Mouse (Mus musculus) liver, embryonic 15.5 days (tissue): Measurements from ENCODE around the gene Nck2. TPM values are rescaled to one million over a fixed set of nuclear protein-coding genes. Genes with fewer than 3 reads are reported as not detected.

ENCODE experiments used
- ATAC-seq: fragments of 200-750 bp; cut with Nextera tagmentation; 2 replicates; pipeline ENCODE4 v1.8.0; 2017; ENCODE audit warnings: moderate number of reproducible peaks, mild to moderate bottlenecking, moderate library complexity; ENCODE audit not compliant: insufficient read depth
- H3K27ac ChIP-seq: fragments of 300-500 bp; sonication (generic); replicated peaks from 2 replicates; pipeline ENCODE4 v1.5.1; 2015; ENCODE audit warnings: mild to moderate bottlenecking, inconsistent platforms
- H3K27me3 ChIP-seq: fragments of 300-500 bp; sonication (generic); 2 replicates; pipeline ENCODE4 v1.6.1; 2015; ENCODE audit warnings: mild to moderate bottlenecking, inconsistent platforms
- H3K36me3 ChIP-seq: fragments of 300-500 bp; sonication (generic); replicated peaks from 2 replicates; pipeline ENCODE4 v1.6.1; 2015; ENCODE audit warnings: moderate library complexity, mild to moderate bottlenecking, inconsistent platforms
- H3K4me1 ChIP-seq: fragments of 300-500 bp; sonication (generic); replicated peaks from 2 replicates; pipeline ENCODE4 v1.6.1; 2015; ENCODE audit warnings: inconsistent platforms
- H3K4me2 ChIP-seq: fragments of 300-500 bp; sonication (generic); 2 replicates; pipeline ENCODE4 v1.6.1; 2015; ENCODE audit warnings: moderate library complexity, mild to moderate bottlenecking, inconsistent platforms
- H3K4me3 ChIP-seq: fragments of 300-500 bp; sonication (generic); replicated peaks from 2 replicates; pipeline ENCODE4 v1.5.1; 2015; ENCODE audit warnings: mild to moderate bottlenecking, inconsistent platforms
- H3K9ac ChIP-seq: fragments of 300-500 bp; sonication (generic); 2 replicates; pipeline ENCODE4 v1.6.1; 2015; ENCODE audit warnings: moderate library complexity, mild to moderate bottlenecking, inconsistent platforms
- H3K9me3 ChIP-seq: fragments of 300-500 bp; sonication (generic); replicated peaks from 2 replicates; pipeline ENCODE4 v1.6.1; 2016; ENCODE audit warnings: inconsistent platforms
- WGBS: fragments of 180-500 bp; shearing (Covaris S2); methylation state at CpG from one replicate; pipeline ENCODE4 v1.1.7; 2015; ENCODE audit warnings: mixed read lengths; ENCODE audit not compliant: insufficient replicate concordance; 5-methylcytosine and 5-hydroxymethylcytosine counted together
- polyA plus RNA-seq: library from polyadenylated mRNA; unstranded; fragments of >200 nt; fragmentation: Nextera tagmentation; extraction: Ambion mirVana; gene quantifications from 2 replicates; pipeline ENCODE4 v1.2.1, GENCODE M21; 2015

Nck2 gene
- polyA plus RNA-seq, 1 experiment from 2014 or later: 10.2 TPM

- Histone ChIP-seq H3K36me3 (no peaks in the 10 kb centered on the region), H3K4me3 (no peak overlapping the region), H3K9me3 (no peaks in the 10 kb centered on the region), H3K27ac (no peak overlapping the region), H3K4me1 (peaks cover 77% of the 10 kb centered on the region), H3K27me3 (no peaks in the 10 kb centered on the region), H3K4me2 (no peak overlapping the region), H3K9ac (no peak overlapping the region)
- ATAC-seq: no peak
- 67% methylated on average over 4 of the region's 4 CpGs for WGBS
Measured at GRCm38 (mm10) chr1:43471180-43472045, 27.0 kb downstream of the Nck2 start.

DNA sequence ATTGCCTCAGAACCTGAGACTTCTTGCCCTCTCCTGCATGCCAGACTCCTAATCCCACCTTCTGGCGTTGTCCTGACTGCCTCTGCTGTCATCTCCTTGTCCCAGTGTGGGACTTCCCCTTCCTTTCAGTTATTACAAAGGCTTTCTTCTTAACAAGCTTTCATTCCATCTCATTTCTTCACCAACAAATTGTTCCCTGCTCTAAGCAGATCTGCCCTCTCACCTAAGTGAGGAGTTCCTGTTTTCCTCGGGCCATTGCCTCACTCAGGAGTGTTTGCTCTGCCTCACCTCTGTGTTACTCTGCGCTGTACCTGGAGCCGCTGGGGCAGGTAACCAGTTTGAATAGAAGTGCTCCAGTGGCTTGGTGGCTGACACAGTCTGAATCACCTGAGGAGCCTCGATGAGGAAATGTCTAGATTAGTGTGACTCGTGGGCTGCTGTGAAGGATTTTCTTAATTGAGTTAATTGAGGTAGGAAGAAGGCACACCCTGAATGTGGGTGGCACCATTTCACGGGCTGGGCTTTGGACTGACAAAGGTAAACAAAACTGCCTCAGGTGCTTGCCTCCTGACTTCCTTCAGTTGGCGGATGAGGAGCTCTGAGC is 27.8 kb downstream of the Nck2 start:
- Histone ChIP-seq H3K27ac (no peak overlapping the region), H3K4me3 (no peak overlapping the region), H3K36me3 (no peaks in the 10 kb centered on the region), H3K27me3 (no peaks in the 10 kb centered on the region), H3K9ac (no peak overlapping the region), H3K4me2 (no peak overlapping the region), H3K9me3 (no peaks in the 10 kb centered on the region), H3K4me1 (peaks cover 70% of the 10 kb centered on the region)
- no peak for ATAC-seq
- WGBS: 59% methylated on average over 8 of the region's 8 CpGs

- 0 out of 2 replicates have a peak, but pooled peaks have one; percentile 32 for ATAC-seq
- 16% methylated on average over 5 of the region's 5 CpGs for WGBS
- Histone ChIP-seq H3K27ac (peak overlapping the region; percentile 16), H3K27me3 (no peaks in the 10 kb centered on the region), H3K36me3 (no peaks in the 10 kb centered on the region), H3K4me2 (peak overlapping the region; percentile 28), H3K4me3 (no peak overlapping the region), H3K9me3 (no peaks in the 10 kb centered on the region), H3K4me1 (peaks cover 61% of the 10 kb centered on the region), H3K9ac (peak overlapping the region; percentile 12; the same call in 1 of the 2 replicates)
Measured at GRCm38 (mm10) chr1:43473734-43474534, 29.6 kb downstream of the Nck2 start.

GRCm38 (mm10) chr1:43474535-43475409 is 30.4 kb downstream of the Nck2 start:
- Histone ChIP-seq H3K4me2 (peak overlapping the region; percentile 28), H3K27me3 (no peaks in the 10 kb centered on the region), H3K4me3 (no peak overlapping the region), H3K9me3 (no peaks in the 10 kb centered on the region), H3K27ac (peak overlapping the region; percentile 46), H3K4me1 (peaks cover 60% of the 10 kb centered on the region), H3K9ac (peak overlapping the region; percentile 12; the same call in 1 of the 2 replicates), H3K36me3 (no peaks in the 10 kb centered on the region)
- peak; percentile 60 for ATAC-seq
- 33% methylated on average over 6 of the region's 6 CpGs for WGBS

GRCm38 (mm10) chr1:43477954-43478353 is 33.6 kb downstream of the Nck2 start:
- ATAC-seq: no peak
- Histone ChIP-seq H3K4me2 (no peak overlapping the region), H3K9ac (no peak overlapping the region), H3K36me3 (no peaks in the 10 kb centered on the region), H3K9me3 (no peaks in the 10 kb centered on the region), H3K27ac (no peak overlapping the region), H3K4me3 (no peak overlapping the region), H3K4me1 (peaks cover 35% of the 10 kb centered on the region), H3K27me3 (no peaks in the 10 kb centered on the region)
- 74% methylated on average over 3 of the region's 3 CpGs for WGBS

DNA sequence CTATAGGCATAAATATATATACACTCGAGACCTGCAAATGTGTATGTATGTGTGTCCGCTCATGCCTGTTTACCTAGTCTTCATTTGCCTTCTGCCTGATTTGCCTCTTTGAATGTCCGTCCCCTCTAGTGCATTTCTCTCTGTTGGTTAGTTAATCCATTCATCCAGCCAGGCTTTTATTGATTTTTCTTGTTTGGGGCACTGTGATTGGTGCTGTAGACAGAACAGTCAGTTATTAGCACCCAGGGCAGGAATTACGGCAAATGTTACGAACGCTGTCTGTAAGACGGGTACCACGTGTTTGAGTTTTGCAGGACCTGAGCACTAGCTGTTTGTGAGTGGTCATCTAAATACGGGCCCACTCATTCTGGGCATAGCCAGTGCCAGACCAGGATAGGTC is 40.8 kb downstream of the Nck2 start:
- Histone ChIP-seq H3K9me3 (no peaks in the 10 kb centered on the region), H3K27ac (0 out of 2 replicates have a peak overlapping the region, but pooled peaks have one; percentile 8), H3K27me3 (no peaks in the 10 kb centered on the region), H3K4me1 (peaks cover 47% of the 10 kb centered on the region), H3K4me2 (peak overlapping the region; percentile 36; the same call in 1 of the 2 replicates), H3K4me3 (no peak overlapping the region), H3K9ac (no peak overlapping the region), H3K36me3 (no peaks in the 10 kb centered on the region)
- 80% methylated on average over 9 of the region's 9 CpGs for WGBS
- ATAC-seq: no peak

GRCm38 (mm10) chr1:43486500-43486899 is 42.1 kb downstream of the Nck2 start:
- Histone ChIP-seq H3K9ac (no peak overlapping the region), H3K27me3 (no peaks in the 10 kb centered on the region), H3K9me3 (no peaks in the 10 kb centered on the region), H3K4me3 (no peak overlapping the region), H3K27ac (peak overlapping the region; percentile 43; the same call in 1 of the 2 replicates), H3K36me3 (no peaks in the 10 kb centered on the region), H3K4me1 (peaks cover 47% of the 10 kb centered on the region), H3K4me2 (no peak overlapping the region)
- 67% methylated on average over 3 of the region's 3 CpGs for WGBS
- peak; percentile 74 for ATAC-seq

DNA sequence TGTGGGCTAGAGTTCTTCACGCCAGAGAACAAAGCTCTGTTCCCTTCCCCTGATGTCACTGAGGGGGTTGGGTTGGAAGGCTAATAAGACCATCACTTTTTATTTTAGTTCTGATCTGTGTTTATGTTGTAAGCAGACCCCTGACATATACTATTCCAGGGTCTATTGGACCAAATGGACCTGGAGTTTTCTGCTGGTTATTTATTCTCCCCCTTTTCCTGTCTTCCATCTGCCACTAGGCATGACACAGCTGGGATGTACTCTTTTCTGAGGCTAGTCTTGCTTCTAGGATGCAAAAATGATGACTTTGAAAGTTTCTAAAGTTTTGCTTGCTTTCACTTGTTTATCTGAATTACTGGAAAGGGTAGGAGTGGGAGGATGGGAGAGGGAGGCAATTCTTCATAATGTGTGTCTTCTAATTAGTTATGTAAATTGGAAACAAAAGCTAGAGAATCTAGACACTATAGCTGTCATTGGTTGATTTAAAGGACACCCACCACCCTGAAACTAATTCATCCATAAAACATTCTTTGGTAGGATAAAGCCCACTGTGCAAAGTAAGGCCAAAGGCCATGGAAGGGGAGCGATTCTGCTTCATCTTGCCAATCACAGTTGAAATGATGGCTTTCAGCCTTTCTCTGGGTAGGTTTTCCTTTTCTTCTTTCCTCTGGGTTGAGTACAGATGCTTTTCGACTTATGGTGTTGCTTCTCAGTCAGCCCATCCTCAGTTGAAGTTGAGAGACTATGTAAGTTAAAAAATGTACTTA is 42.8 kb downstream of the Nck2 start:
- Histone ChIP-seq H3K27ac (0 out of 2 replicates have a peak overlapping the region, but pooled peaks have one; percentile 2), H3K9me3 (no peaks in the 10 kb centered on the region), H3K4me1 (peaks cover 44% of the 10 kb centered on the region), H3K4me2 (no peak overlapping the region), H3K4me3 (no peak overlapping the region), H3K36me3 (no peaks in the 10 kb centered on the region), H3K9ac (no peak overlapping the region), H3K27me3 (no peaks in the 10 kb centered on the region)
- WGBS: 70% methylated on average over 3 of the region's 3 CpGs
- ATAC-seq: no peak

GRCm38 (mm10) chr1:43489311-43489710 is 44.9 kb downstream of the Nck2 start:
- Histone ChIP-seq H3K4me3 (no peak overlapping the region), H3K27ac (no peak overlapping the region), H3K4me1 (peaks cover 37% of the 10 kb centered on the region), H3K36me3 (no peaks in the 10 kb centered on the region), H3K9ac (no peak overlapping the region), H3K4me2 (no peak overlapping the region), H3K27me3 (no peaks in the 10 kb centered on the region), H3K9me3 (no peaks in the 10 kb centered on the region)
- ATAC-seq: no peak
